Mouse (Mus musculus): ENCODE data around the gene Esf1. TPM values are rescaled to one million over a fixed set of nuclear protein-coding genes. Genes with fewer than 3 reads are reported as not detected.
"Not testable (repeated sequence)": the region's sequence is repeated elsewhere in the genome, so short reads cannot be mapped to it uniquely, and the experiment has no call there.

Gene Esf1
- 10 to 100 TPM; 22.6 to 23.9 TPM for total RNA-seq (2021)
- polyA plus RNA-seq (2012; rRNA removed): 0.09 and 0.24 TPM in 2 replicates
- long read RNA-seq, transcript Esf1-201 (14 exons, 3,396 nt): major isoform, 19 of 24 reads
- long read RNA-seq, partial matches to known transcripts: 2 of 24 reads
- long read RNA-seq, other reads (novel, unspliced or antisense): 3 of 24 reads

GRCm38 (mm10) chr2:140170127-140170802 is at the start of gene Esf1, which contains the start of gene Ndufaf5:
Gene Esf1 (minus strand): TSS chr2:140170564.
Gene Ndufaf5 (plus strand): TSS chr2:140170649.
- DNase-seq: peak; percentile 97

GRCm38 (mm10) chr2:140215965-140216364 is 45.6 kb upstream of the Esf1 start:
- DNase-seq: no peak

GRCm38 (mm10) chr2:140215415-140215814 is 45.1 kb upstream of the Esf1 start:
- no peak for DNase-seq

- no peak for DNase-seq
Measured at GRCm38 (mm10) chr2:140214519-140215027, 44.2 kb upstream of the Esf1 start.

- no peak for DNase-seq
Measured at GRCm38 (mm10) chr2:140203756-140204155, 33.4 kb upstream of the Esf1 start.

GRCm38 (mm10) chr2:140202573-140202972 is 32.2 kb upstream of the Esf1 start:
- no peak for DNase-seq

GRCm38 (mm10) chr2:140200713-140201112 is 30.3 kb upstream of the Esf1 start:
- no peak for DNase-seq

GRCm38 (mm10) chr2:140185685-140186210 is 15.4 kb upstream of the Esf1 start:
- not testable (repeated sequence) for DNase-seq

GRCm38 (mm10) chr2:140170803-140171553 is 614 bp upstream of the Esf1 start:
- DNase-seq: no peak

GRCm38 (mm10) chr2:140169057-140169456 is 1.3 kb downstream of the Esf1 start:
- no peak for DNase-seq

- DNase-seq: no peak
Measured at GRCm38 (mm10) chr2:140163351-140163854, 7.0 kb downstream of the Esf1 start.

GRCm38 (mm10) chr2:140159186-140159730 is 11.1 kb downstream of the Esf1 start:
- no peak for DNase-seq

GRCm38 (mm10) chr2:140151743-140152142 is 18.6 kb downstream of the Esf1 start, which contains the start of gene Gm17374:
Gene Gm17374 (plus strand): TSS chr2:140152043.
- DNase-seq: not testable (repeated sequence)

- DNase-seq: no peak
Measured at GRCm38 (mm10) chr2:140125516-140125915, 44.8 kb downstream of the Esf1 start.

GRCm38 (mm10) chr2:140113851-140114250 is 56.5 kb downstream of the Esf1 start:
- DNase-seq: no peak

- DNase-seq: no peak
Measured at GRCm38 (mm10) chr2:140108945-140109344, 61.4 kb downstream of the Esf1 start.

- DNase-seq: no peak
Measured at GRCm38 (mm10) chr2:140107641-140108040, 62.7 kb downstream of the Esf1 start.

GRCm38 (mm10) chr2:140104951-140105350 is 65.4 kb downstream of the Esf1 start:
- no peak for DNase-seq

- DNase-seq: no peak
Measured at GRCm38 (mm10) chr2:140100551-140101474, 69.6 kb downstream of the Esf1 start.

- no peak for DNase-seq
Measured at GRCm38 (mm10) chr2:140099971-140100370, 70.4 kb downstream of the Esf1 start.

- no peak for DNase-seq
Measured at GRCm38 (mm10) chr2:140097131-140097591, 73.2 kb downstream of the Esf1 start.

Data from adrenal gland, adult 2 months (tissue).